9 mouse cellular contexts compared by ENCODE assay signal in the genomic region with DNA sequence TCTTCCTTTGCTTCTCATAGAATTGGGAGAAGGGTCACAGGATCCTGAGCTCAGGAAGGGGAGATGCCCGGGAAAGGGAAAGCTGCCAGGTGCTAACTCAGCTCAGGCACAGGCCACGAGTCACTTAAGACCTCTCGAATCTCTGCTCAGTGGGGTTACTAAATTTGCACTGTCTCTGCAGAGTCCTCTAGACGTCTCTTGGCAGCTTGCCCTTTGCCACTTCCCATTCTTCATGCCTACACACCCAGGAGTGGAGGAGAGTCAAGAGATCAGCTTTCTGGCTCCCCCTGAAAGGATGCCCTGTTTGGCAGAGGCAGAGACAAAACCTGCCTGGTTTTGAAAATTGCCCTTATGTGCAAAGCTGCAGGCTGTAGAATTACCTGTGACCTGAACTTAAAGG. TPM values are rescaled to one million over a fixed set of nuclear protein-coding genes. Genes with fewer than 3 reads are reported as not detected.
DNase-seq lines count a peak whose midpoint lies in the region; ATAC-seq and TF ChIP-seq lines count a peak whose summit lies in the region.
"Had no signal": no experiment of that assay in that cellular context is flagged by ENCODE, and none has a peak within 500 bp of the region (broad histone marks: within the 10 kb centered on the region; RNA-seq: fewer than 3 reads in every experiment).

No protein-coding gene starts in this region.

- 42% methylated on average over 4 of the region's 4 CpGs for WGBS in hindbrain, postnatal 0 days
- 47% methylated on average over 4 of the region's 4 CpGs for WGBS in hindbrain, embryonic 13.5 days
- 10% methylated on average over 4 of the region's 4 CpGs for WGBS in heart, embryonic 16.5 days
- 64% methylated on average over 4 of the region's 4 CpGs for WGBS in midbrain, embryonic 10.5 days
- 40% methylated on average over 4 of the region's 4 CpGs for WGBS in forebrain, postnatal 0 days

- no peaks in the 10 kb centered on the region for H3K36me3 ChIP-seq in hindbrain, postnatal 0 days (ENCODE audit: insufficient read depth, low read length)
- H3K36me3 ChIP-seq in hindbrain, embryonic 13.5 days: no peaks in the 10 kb centered on the region
- H3K36me3 ChIP-seq in heart, embryonic 16.5 days (ENCODE audit: control insufficient read depth, insufficient read depth): no peaks in the 10 kb centered on the region
- no peaks in the 10 kb centered on the region for H3K36me3 ChIP-seq in midbrain, embryonic 10.5 days
- no peaks in the 10 kb centered on the region for H3K36me3 ChIP-seq in forebrain, postnatal 0 days (ENCODE audit: insufficient read depth)

- H3K27ac ChIP-seq in hindbrain, postnatal 0 days: no peak overlapping the region
- H3K27ac ChIP-seq in hindbrain, embryonic 13.5 days: no peak overlapping the region
- no peak overlapping the region for H3K27ac ChIP-seq in heart, embryonic 16.5 days (ENCODE audit: low read length)
- H3K27ac ChIP-seq in midbrain, embryonic 10.5 days (replicated peaks): no peak overlapping the region
- H3K27ac ChIP-seq in forebrain, postnatal 0 days (ENCODE audit: low read depth, low read length): no peak overlapping the region

- TF ChIP-seq CTCF in hindbrain, postnatal 0 days (IDR thresholded peaks at IDR 0.05; ENCODE audit: low read depth): no peak
- TF ChIP-seq CTCF in forebrain, postnatal 0 days (IDR thresholded peaks at IDR 0.05; ENCODE audit: low read depth): no peak

- H3K9ac ChIP-seq in hindbrain, postnatal 0 days (replicated peaks; ENCODE audit: low read length): no peak overlapping the region
- no peak overlapping the region for H3K9ac ChIP-seq in hindbrain, embryonic 13.5 days
- H3K9ac ChIP-seq in heart, embryonic 16.5 days (ENCODE audit: low read length): no peak overlapping the region
- no peak overlapping the region for H3K9ac ChIP-seq in forebrain, postnatal 0 days

- H3K9me3 ChIP-seq in hindbrain, postnatal 0 days (ENCODE audit: low read length): no peaks in the 10 kb centered on the region
- no peaks in the 10 kb centered on the region for H3K9me3 ChIP-seq in hindbrain, embryonic 13.5 days
- no peaks in the 10 kb centered on the region for H3K9me3 ChIP-seq in heart, embryonic 16.5 days (replicated peaks; ENCODE audit: control insufficient read depth, low read length)
- no peaks in the 10 kb centered on the region for H3K9me3 ChIP-seq in midbrain, embryonic 10.5 days (replicated peaks)
- H3K9me3 ChIP-seq in forebrain, postnatal 0 days (ENCODE audit: low read length): no peaks in the 10 kb centered on the region

- no peak for ATAC-seq in hindbrain, postnatal 0 days
- no peak for ATAC-seq in hindbrain, embryonic 13.5 days (ENCODE audit: low FRiP score)
- ATAC-seq in heart, embryonic 16.5 days (replicated peaks; ENCODE audit: extremely low read depth, insufficient read depth, low FRiP score): peak; percentile 61; the same call in 1 of the 2 replicates
- no peak for ATAC-seq in forebrain, postnatal 0 days
- ATAC-seq: Patski had no signal

- H3K4me3 ChIP-seq in hindbrain, postnatal 0 days (ENCODE audit: low read length): no peak overlapping the region
- H3K4me3 ChIP-seq in hindbrain, embryonic 13.5 days: no peak overlapping the region
- no peak overlapping the region for H3K4me3 ChIP-seq in heart, embryonic 16.5 days (ENCODE audit: low read length)
- no peak overlapping the region for H3K4me3 ChIP-seq in midbrain, embryonic 10.5 days
- H3K4me3 ChIP-seq in forebrain, postnatal 0 days (ENCODE audit: low read depth, low read length): no peak overlapping the region

- H3K4me1 ChIP-seq in hindbrain, postnatal 0 days (ENCODE audit: insufficient read depth, low read length): no peaks in the 10 kb centered on the region
- H3K4me1 ChIP-seq in hindbrain, embryonic 13.5 days (replicated peaks): no peaks in the 10 kb centered on the region
- peaks cover 17% of the 10 kb centered on the region for H3K4me1 ChIP-seq in heart, embryonic 16.5 days (ENCODE audit: control insufficient read depth, insufficient read depth, low read length)
- H3K4me1 ChIP-seq in midbrain, embryonic 10.5 days: no peaks in the 10 kb centered on the region
- H3K4me1 ChIP-seq in forebrain, postnatal 0 days (ENCODE audit: insufficient read depth): no peaks in the 10 kb centered on the region

- peak; percentile 18 for DNase-seq in hindbrain, postnatal 0 days (ENCODE audit: low spot score)
- peak; percentile 42 for DNase-seq in adrenal gland, adult 8-10 months
- DNase-seq in lung, adult 18-20 months: peak; percentile 84
- peak; percentile 53 for DNase-seq in skeletal muscle tissue, adult 2 months (ENCODE audit: low read depth, low spot score)
- DNase-seq in midbrain, embryonic 10.5 days (ENCODE audit: low spot score): no peak
- DNase-seq in forebrain, postnatal 0 days: no peak

- no peak overlapping the region for H3K4me2 ChIP-seq in hindbrain, postnatal 0 days (ENCODE audit: low read depth, low read length)
- H3K4me2 ChIP-seq in hindbrain, embryonic 13.5 days: no peak overlapping the region
- H3K4me2 ChIP-seq in heart, embryonic 16.5 days (ENCODE audit: low read depth, low read length): no peak overlapping the region
- no peak overlapping the region for H3K4me2 ChIP-seq in forebrain, postnatal 0 days (ENCODE audit: low read depth)

- H3K27me3 ChIP-seq in hindbrain, postnatal 0 days (ENCODE audit: insufficient read depth, low read length): no peaks in the 10 kb centered on the region
- H3K27me3 ChIP-seq in hindbrain, embryonic 13.5 days: no peaks in the 10 kb centered on the region
- H3K27me3 ChIP-seq in heart, embryonic 16.5 days (ENCODE audit: control insufficient read depth, insufficient read depth, low read length): no peaks in the 10 kb centered on the region
- no peaks in the 10 kb centered on the region for H3K27me3 ChIP-seq in midbrain, embryonic 10.5 days (ENCODE audit: low read depth, poor library complexity, severe bottlenecking)
- no peaks in the 10 kb centered on the region for H3K27me3 ChIP-seq in forebrain, postnatal 0 days (ENCODE audit: insufficient read depth, low read length)
- H3K27me3 ChIP-seq: Patski had no signal

RNA-seq across cellular contexts. Expression of gene Fam117b, which starts 17.4 kb away (rescaled TPM):
- total RNA-seq in hindbrain, postnatal 0 days (2014; rRNA removed): 44.5 and 53.0 TPM in 2 replicates
- polyA plus RNA-seq in hindbrain, postnatal 0 days (2015; fragmentation: Nextera tagmentation; extraction: Ambion mirVana): 26.1 and 30.1 TPM in 2 replicates
- polyA plus RNA-seq in hindbrain, embryonic 13.5 days (2015; fragmentation: Nextera tagmentation; extraction: Ambion mirVana): 28.9 and 29.2 TPM in 2 replicates
- total RNA-seq in adrenal gland, adult 8-10 months (2022): 10 to 100 TPM; 39.3 to 54.0 (median 45.2) TPM
- polyA plus RNA-seq in heart, embryonic 16.5 days (2015; fragmentation: Nextera tagmentation; extraction: Ambion mirVana): 2.9 and 4.8 TPM in 2 replicates
- polyA plus RNA-seq in midbrain, embryonic 10.5 days (2016; fragmentation: Nextera tagmentation; extraction: Ambion mirVana): 8.5 and 11.3 TPM in 2 replicates
- total RNA-seq in forebrain, postnatal 0 days (2014; rRNA removed): 53.4 and 79.7 TPM in 2 replicates
- polyA plus RNA-seq in forebrain, postnatal 0 days (2015; fragmentation: Nextera tagmentation; extraction: Ambion mirVana): 22.1 and 31.8 TPM in 2 replicates

Comparison
In these comparisons a context has a peak if more than half of its experiments do, and no peak if none do; other contexts are left out.
1. DNase-seq: peak in hindbrain, postnatal 0 days (single experiment), adrenal gland, adult 8-10 months (single experiment), lung, adult 18-20 months (2 of 2) and skeletal muscle tissue, adult 2 months (single experiment); none in midbrain, embryonic 10.5 days (single experiment) and forebrain, postnatal 0 days (single experiment).